Mouse (Mus musculus) bone marrow, adult 2 months (tissue): ENCODE results near the gene Prkar2a. TPM values are rescaled to one million over a fixed set of nuclear protein-coding genes. Genes with fewer than 3 reads are reported as not detected.

Experiments used
- H3K27ac ChIP-seq: fragments of 200-500 bp; 2 replicates; pipeline ENCODE4 v1.5.1; 2012; ENCODE audit warnings: low read depth, mild to moderate bottlenecking, control low read depth, inconsistent platforms, low read length; ENCODE audit not compliant: control insufficient read depth, poor library complexity, insufficient read depth
- H3K4me1 ChIP-seq: fragments of 200-500 bp; 2 replicates; pipeline ENCODE4 v1.6.1; 2011; ENCODE audit warnings: low read length; ENCODE audit not compliant: control insufficient read depth, insufficient read depth
- H3K4me3 ChIP-seq: fragments of 200-500 bp; replicated peaks from 2 replicates; pipeline ENCODE3; 2011; ENCODE audit warnings: mild to moderate bottlenecking, low read depth, low read length, control low read depth; ENCODE audit not compliant: control insufficient read depth
- CTCF ChIP-seq: fragments of 200-500 bp; IDR thresholded peaks from 2 replicates; pipeline ENCODE4 v1.5.1; 2011; ENCODE audit warnings: low read length, control low read depth; ENCODE audit not compliant: control insufficient read depth, insufficient read depth
- POLR2A ChIP-seq: fragments of 200-500 bp; IDR thresholded peaks from 2 replicates; pipeline ENCODE4 v1.6.1; 2011; ENCODE audit warnings: low read depth, mild to moderate bottlenecking, control low read depth, low read length, borderline replicate concordance; ENCODE audit not compliant: control insufficient read depth
- WGBS: fragments of 180-500 bp; shearing (Covaris S2); methylation state at CpG from one replicate; pipeline ENCODE4 v1.1.7; 2018; 5-methylcytosine and 5-hydroxymethylcytosine counted together
- polyA plus RNA-seq: library from polyadenylated mRNA; stranded (reverse); fragments of >200 nt; gene quantifications from 2 replicates; pipeline ENCODE4 v1.2.4, GENCODE M21; 2011; ENCODE audit warnings: low replicate concordance; ENCODE audit not compliant: missing spikeins, insufficient read depth, insufficient read length

The Prkar2a gene
- polyA plus RNA-seq, 1 experiment, result 10.6 TPM

GRCm38 (mm10) chr9:108726116-108726515 is 37.0 kb downstream of the Prkar2a start:
- no peak for TF ChIP-seq POLR2A
- TF ChIP-seq CTCF, result no peak
- no peak overlapping the region for H3K27ac ChIP-seq
- no peak overlapping the region for H3K4me3 ChIP-seq
- WGBS, result 86% methylated on average over 5 of the region's 5 CpGs
- no peaks in the 10 kb centered on the region; the same call in 1 of the 2 replicates for H3K4me1 ChIP-seq

GRCm38 (mm10) chr9:108729050-108729449 is 39.9 kb downstream of the Prkar2a start:
- H3K4me1 ChIP-seq, result no peaks in the 10 kb centered on the region; the same call in 1 of the 2 replicates
- no peak for TF ChIP-seq POLR2A
- TF ChIP-seq CTCF, result no peak
- no peak overlapping the region for H3K27ac ChIP-seq
- H3K4me3 ChIP-seq, result no peak overlapping the region

GRCm38 (mm10) chr9:108732462-108732861 is 43.3 kb downstream of the Prkar2a start:
- H3K4me3 ChIP-seq, result no peak overlapping the region
- no peaks in the 10 kb centered on the region; the same call in 1 of the 2 replicates for H3K4me1 ChIP-seq
- H3K27ac ChIP-seq, result no peak overlapping the region
- TF ChIP-seq CTCF (no peak), POLR2A (no peak)

GRCm38 (mm10) chr9:108734626-108735025 is 45.5 kb downstream of the Prkar2a start:
- H3K4me3 ChIP-seq, result no peak overlapping the region
- no peak overlapping the region for H3K27ac ChIP-seq
- H3K4me1 ChIP-seq, result no peaks in the 10 kb centered on the region; the same call in 1 of the 2 replicates
- TF ChIP-seq CTCF (no peak), POLR2A (no peak)

- WGBS, result 65% methylated on average over 3 of the region's 3 CpGs
- Histone ChIP-seq H3K4me3 (no peak overlapping the region), H3K4me1 (no peaks in the 10 kb centered on the region), H3K27ac (no peak overlapping the region)
- no peak for TF ChIP-seq CTCF
Measured at GRCm38 (mm10) chr9:108739239-108739638, 50.1 kb downstream of the Prkar2a start.

- 88% methylated on average over 1 of the region's 1 CpGs for WGBS
- Histone ChIP-seq H3K4me3 (no peak overlapping the region), H3K4me1 (no peaks in the 10 kb centered on the region), H3K27ac (no peak overlapping the region)
- TF ChIP-seq POLR2A (no peak), CTCF (no peak)
Measured at GRCm38 (mm10) chr9:108740062-108740461, 50.9 kb downstream of the Prkar2a start.

- WGBS, result 81% methylated on average over 9 of the region's 9 CpGs
- no peak overlapping the region for H3K27ac ChIP-seq
- no peak overlapping the region for H3K4me3 ChIP-seq
- H3K4me1 ChIP-seq, result no peaks in the 10 kb centered on the region
- TF ChIP-seq POLR2A (no peak), CTCF (no peak)
Measured at GRCm38 (mm10) chr9:108742048-108742447, 52.9 kb downstream of the Prkar2a start.

GRCm38 (mm10) chr9:108746876-108747499 is 57.9 kb downstream of the Prkar2a start:
- no peak for TF ChIP-seq POLR2A
- TF ChIP-seq CTCF, result no peak
- H3K4me3 ChIP-seq, result no peak overlapping the region
- WGBS, result 86% methylated on average over 14 of the region's 14 CpGs
- H3K4me1 ChIP-seq, result no peaks in the 10 kb centered on the region
- H3K27ac ChIP-seq, result no peak overlapping the region

GRCm38 (mm10) chr9:108747694-108748093 is 58.6 kb downstream of the Prkar2a start:
- no peak overlapping the region for H3K4me3 ChIP-seq
- no peaks in the 10 kb centered on the region for H3K4me1 ChIP-seq
- no peak for TF ChIP-seq CTCF
- TF ChIP-seq POLR2A, result no peak
- WGBS, result 77% methylated on average over 3 of the region's 3 CpGs
- no peak overlapping the region for H3K27ac ChIP-seq
